8 mouse cellular contexts compared by ENCODE assay signal in genomic region chr9:121334311-121334851, GRCm38 (mm10). TPM values are rescaled to one million over a fixed set of nuclear protein-coding genes. Genes with fewer than 3 reads are reported as not detected.
A peak's percentile ranks its signal among the peaks of the same experiment; 100 is the strongest.
DNase-seq lines count a peak whose midpoint lies in the region; ATAC-seq lines count a peak whose summit lies in the region.

No protein-coding gene starts in this region.

- H3K4me1 ChIP-seq in heart, embryonic 12.5 days (replicated peaks) = peaks cover 93% of the 10 kb centered on the region
- peaks cover 70% of the 10 kb centered on the region for H3K4me1 ChIP-seq in intestine, embryonic 16.5 days (ENCODE audit: control insufficient read depth, insufficient read depth, low read length)
- peaks cover 47% of the 10 kb centered on the region for H3K4me1 ChIP-seq in stomach, embryonic 16.5 days (ENCODE audit: control insufficient read depth, insufficient read depth, low read length)

- no peak overlapping the region for H3K4me3 ChIP-seq in heart, embryonic 12.5 days
- H3K4me3 ChIP-seq in intestine, embryonic 16.5 days (ENCODE audit: low read length) = no peak overlapping the region
- H3K4me3 ChIP-seq in stomach, embryonic 16.5 days (replicated peaks; ENCODE audit: low read length) = no peak overlapping the region

- no peak overlapping the region for H3K4me2 ChIP-seq in heart, embryonic 12.5 days
- H3K4me2 ChIP-seq in intestine, embryonic 16.5 days (ENCODE audit: low read depth, low read length) = no peak overlapping the region
- no peak overlapping the region for H3K4me2 ChIP-seq in stomach, embryonic 16.5 days (ENCODE audit: low read depth, low read length)

- 60% methylated on average over 8 of the region's 8 CpGs for WGBS in heart, embryonic 12.5 days
- 46% methylated on average over 8 of the region's 8 CpGs for WGBS in intestine, embryonic 16.5 days
- WGBS in stomach, embryonic 16.5 days = 44% methylated on average over 8 of the region's 8 CpGs

- peak overlapping the region; percentile 65; the same call in 1 of the 2 replicates for H3K27ac ChIP-seq in heart, embryonic 12.5 days (ENCODE audit: poor library complexity, severe bottlenecking)
- H3K27ac ChIP-seq in intestine, embryonic 16.5 days (ENCODE audit: low read length) = peak overlapping the region; percentile 35
- 0 out of 2 replicates have a peak overlapping the region, but pooled peaks have one; percentile 8 for H3K27ac ChIP-seq in stomach, embryonic 16.5 days (ENCODE audit: low read length)

- no peaks in the 10 kb centered on the region for H3K9me3 ChIP-seq in heart, embryonic 12.5 days (replicated peaks)
- no peaks in the 10 kb centered on the region for H3K9me3 ChIP-seq in intestine, embryonic 16.5 days (ENCODE audit: control insufficient read depth, low read length)
- H3K9me3 ChIP-seq in stomach, embryonic 16.5 days (replicated peaks; ENCODE audit: control insufficient read depth, low read length) = no peaks in the 10 kb centered on the region

- DNase-seq in heart, postnatal 4 days = no peak
- DNase-seq in right cerebral cortex, postnatal 4 days = peak; percentile 75
- DNase-seq in right cerebral cortex, postnatal 14 days = no peak
- no peak for DNase-seq in Muller cell, postnatal 12 days (ENCODE audit: inconsistent ontology term)
- DNase-seq in MN1 (ENCODE audit: low spot score) = no peak

- no peaks in the 10 kb centered on the region for H3K36me3 ChIP-seq in heart, embryonic 12.5 days
- H3K36me3 ChIP-seq in intestine, embryonic 16.5 days (ENCODE audit: control insufficient read depth, insufficient read depth, low read length) = no peaks in the 10 kb centered on the region
- H3K36me3 ChIP-seq in stomach, embryonic 16.5 days (ENCODE audit: control insufficient read depth, insufficient read depth, low read length) = no peaks in the 10 kb centered on the region

- 0 out of 2 replicates have a peak overlapping the region, but pooled peaks have one; percentile 27 for H3K9ac ChIP-seq in heart, embryonic 12.5 days
- no peak overlapping the region for H3K9ac ChIP-seq in intestine, embryonic 16.5 days (ENCODE audit: low read depth, low read length)
- no peak overlapping the region for H3K9ac ChIP-seq in stomach, embryonic 16.5 days (ENCODE audit: low read length)

- ATAC-seq in heart, embryonic 12.5 days (ENCODE audit: insufficient number of reproducible peaks, low FRiP score) = no peak
- no peak for ATAC-seq in intestine, embryonic 16.5 days
- no peak for ATAC-seq in stomach, embryonic 16.5 days (ENCODE audit: insufficient read depth, low FRiP score)

- H3K27me3 ChIP-seq in heart, embryonic 12.5 days (replicated peaks) = no peaks in the 10 kb centered on the region
- no peaks in the 10 kb centered on the region for H3K27me3 ChIP-seq in intestine, embryonic 16.5 days (replicated peaks; ENCODE audit: control insufficient read depth, insufficient read depth, low read length)
- H3K27me3 ChIP-seq in stomach, embryonic 16.5 days (ENCODE audit: control insufficient read depth, insufficient read depth, low read length) = no peaks in the 10 kb centered on the region

RNA-seq across cellular contexts. Expression of gene Trak1, which starts 37.1 kb away (rescaled TPM):
- 37.3 and 42.0 TPM in 2 replicates for polyA plus RNA-seq in heart, embryonic 12.5 days (2016; fragmentation: Nextera tagmentation; extraction: Ambion mirVana)
- total RNA-seq in heart, postnatal 4 days (2021) = 100 to 1,000 TPM; 288 to 301 TPM
- 21.7 and 23.7 TPM in 2 replicates for polyA plus RNA-seq in intestine, embryonic 16.5 days (2015; fragmentation: Nextera tagmentation; extraction: Ambion mirVana)
- 24.1 and 25.1 TPM in 2 replicates for polyA plus RNA-seq in stomach, embryonic 16.5 days (2015; fragmentation: Nextera tagmentation; extraction: Ambion mirVana)

RNA-seq across cellular contexts. Expression of gene Ulk4, which starts 57.4 kb away (rescaled TPM):
- 97.4 and 111 TPM in 2 replicates for polyA plus RNA-seq in heart, embryonic 12.5 days (2016; fragmentation: Nextera tagmentation; extraction: Ambion mirVana)
- total RNA-seq in heart, postnatal 4 days (2021) = 1 to 10 TPM; 2.5 to 2.7 TPM
- 115 and 120 TPM in 2 replicates for polyA plus RNA-seq in intestine, embryonic 16.5 days (2015; fragmentation: Nextera tagmentation; extraction: Ambion mirVana)
- 124 and 156 TPM in 2 replicates for polyA plus RNA-seq in stomach, embryonic 16.5 days (2015; fragmentation: Nextera tagmentation; extraction: Ambion mirVana)

Comparison
In these comparisons a context has a peak if more than half of its experiments do, and no peak if none do; other contexts are left out.
1. H3K27ac ChIP-seq: peak in every context shown above with its lines; median percentile 65 in heart, embryonic 12.5 days; 35 in intestine, embryonic 16.5 days; 8 in stomach, embryonic 16.5 days.